Mouse (Mus musculus) adrenal gland, adult 8-10 months (tissue): ENCODE results near the gene Nploc4. TPM values are rescaled to one million over a fixed set of nuclear protein-coding genes. Genes with fewer than 3 reads are reported as not detected.

Experiments
- DNase-seq: peaks from one replicate; pipeline ENCODE4 v3.0.0; 2022
- total RNA-seq, 4 experiments: library from RNA; stranded (reverse); gene quantifications; 2 replicates each; pipeline ENCODE4 v1.2.4; 2022

The Nploc4 gene
- total RNA-seq, 4 experiments from 2014 or later = 89.1 to 108 (median 99.5) TPM

GRCm38 (mm10) chr11:120378031-120378610 lies 59.4 kb downstream of the Nploc4 start:
- no peak for DNase-seq

GRCm38 (mm10) chr11:120377337-120377736 lies 60.2 kb downstream of the Nploc4 start:
- DNase-seq = no peak

- peak; percentile 85 for DNase-seq
These were observed 61.0 kb downstream of the Nploc4 start for GRCm38 (mm10) chr11:120376302-120377160.

DNA sequence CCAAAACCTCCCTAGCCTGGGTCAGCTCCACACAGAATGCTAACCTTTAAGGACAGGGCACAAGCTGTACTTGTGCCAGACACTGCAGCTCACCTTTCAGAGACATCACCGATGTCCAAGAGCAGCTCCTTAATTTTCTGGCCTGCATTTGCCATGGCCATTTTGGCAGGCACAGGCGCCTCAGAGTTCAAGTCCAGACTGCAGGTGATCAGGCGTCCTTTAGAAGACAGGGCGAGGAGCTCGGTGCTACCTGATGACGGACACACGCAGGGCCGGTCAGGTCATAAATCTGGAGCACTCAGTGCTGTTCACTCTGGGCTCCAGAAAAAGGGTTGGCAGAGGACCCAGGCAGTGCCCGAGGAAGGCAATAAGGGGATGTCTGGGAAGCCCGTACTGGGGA lies 62.2 kb downstream of the Nploc4 start:
- DNase-seq = no peak

DNA sequence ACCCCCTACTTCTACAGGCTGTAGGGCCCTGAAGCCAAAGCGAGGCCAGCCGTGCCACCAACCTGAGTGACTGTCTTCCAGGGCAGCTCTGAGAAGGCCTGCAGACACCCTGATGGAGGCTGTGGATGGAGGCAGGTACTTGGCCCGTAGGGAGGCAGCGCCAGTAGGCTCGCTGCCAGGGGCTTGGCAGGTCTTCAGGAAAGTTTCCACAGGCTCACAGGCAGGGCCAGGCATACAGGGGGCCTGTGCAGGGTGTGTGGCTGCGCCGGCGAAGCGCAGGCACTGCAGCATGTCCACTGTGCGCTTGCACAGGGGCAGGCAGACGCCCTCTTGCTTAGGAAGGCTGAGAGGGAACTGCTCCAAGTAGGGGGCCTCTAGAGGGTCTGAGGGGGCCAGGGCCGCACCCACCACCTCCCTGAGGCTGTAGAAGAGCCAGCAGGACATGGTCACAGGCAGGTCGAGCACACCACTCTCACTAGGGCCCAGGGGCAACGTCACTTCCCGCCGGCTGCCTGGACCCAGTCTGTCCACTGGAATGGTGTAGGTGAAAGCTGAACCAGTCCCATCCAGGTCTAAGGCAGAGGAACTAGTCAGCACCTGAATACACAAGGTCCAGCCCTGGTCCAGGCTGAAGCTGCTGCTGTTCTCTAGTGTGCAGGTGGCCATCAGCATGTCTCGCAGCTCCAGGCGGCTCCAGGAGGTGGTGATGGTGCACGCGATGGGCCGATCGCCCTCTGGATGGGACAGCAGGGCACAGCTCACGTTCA lies 63.5 kb downstream of the Nploc4 start:
- DNase-seq = no peak

GRCm38 (mm10) chr11:120373025-120373424 lies 64.5 kb downstream of the Nploc4 start:
- no peak for DNase-seq

GRCm38 (mm10) chr11:120369656-120370055 lies 67.9 kb downstream of the Nploc4 start:
- no peak for DNase-seq

DNA sequence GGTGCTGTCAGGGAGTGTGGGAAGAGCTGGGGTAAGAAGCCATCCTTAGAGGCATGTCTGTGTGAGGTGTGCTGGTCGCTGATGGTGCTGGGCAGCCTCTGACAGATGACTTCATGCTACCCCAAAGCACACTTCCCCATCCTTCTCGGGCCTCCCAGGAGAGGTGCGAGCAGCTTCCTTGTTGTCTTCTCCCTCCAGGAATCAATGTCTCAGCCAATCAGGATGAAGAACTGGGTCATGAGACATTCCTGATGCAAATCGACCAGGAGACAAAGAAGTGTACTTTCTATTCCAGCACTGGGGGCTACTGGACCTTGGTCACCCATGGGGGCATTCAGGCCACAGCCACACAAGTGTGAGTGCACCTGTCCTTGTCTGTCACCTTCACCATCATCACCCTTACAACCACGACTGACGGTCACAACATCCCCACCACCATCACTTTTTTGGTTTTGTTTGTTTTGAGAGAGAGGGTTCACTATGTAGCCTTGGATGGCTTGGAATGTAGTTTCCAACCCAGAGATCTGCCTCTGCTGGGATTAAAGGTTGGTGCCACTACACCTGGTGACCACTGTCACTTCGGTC lies 71.0 kb downstream of the Nploc4 start:
- DNase-seq = no peak

DNA sequence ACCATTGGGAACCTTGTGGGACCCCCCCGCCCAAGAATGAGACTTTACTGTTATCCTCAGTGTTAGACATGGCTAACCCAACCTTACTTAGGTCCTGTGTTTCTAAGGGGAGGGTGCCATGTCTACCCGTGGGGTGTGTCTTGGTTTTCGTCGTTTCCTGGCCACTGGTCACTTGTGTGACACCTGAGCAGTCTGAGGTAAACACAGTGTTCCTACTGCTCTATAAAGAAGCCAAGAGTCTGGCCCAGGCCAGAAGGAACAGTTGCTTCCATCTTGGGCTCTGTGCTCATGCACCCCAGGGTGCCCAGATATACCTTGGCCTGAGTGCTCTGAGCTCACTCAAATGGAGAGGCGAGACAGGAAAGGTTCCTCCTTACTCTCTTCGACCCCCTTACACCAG lies 74.6 kb downstream of the Nploc4 start:
- no peak for DNase-seq

GRCm38 (mm10) chr11:120361295-120361694 lies 76.2 kb downstream of the Nploc4 start, which contains the start of gene Fscn2:
Gene Fscn2, plus strand, starts transcription at chr11:120361534.
- DNase-seq = no peak

DNA sequence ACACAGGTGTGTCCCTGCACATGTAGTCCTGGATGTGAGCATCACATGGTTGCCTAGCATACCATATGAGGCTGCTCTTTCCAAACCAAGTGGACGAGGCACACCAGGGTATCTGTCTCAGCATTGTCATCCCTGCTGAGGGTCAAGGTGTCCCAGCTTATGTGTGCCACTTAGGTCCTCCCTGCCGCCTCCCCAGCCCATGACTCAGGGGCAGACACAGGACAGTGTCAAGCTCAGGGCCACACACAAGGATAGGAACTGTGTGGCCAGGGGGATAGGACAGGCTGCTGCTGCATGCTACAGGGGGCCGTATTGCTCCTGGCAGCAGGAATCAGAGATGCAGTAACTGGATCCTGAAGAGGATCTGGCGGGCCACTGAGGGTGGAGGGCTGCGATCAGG lies 76.8 kb downstream of the Nploc4 start:
- no peak for DNase-seq

- DNase-seq = no peak
These were observed 77.4 kb downstream of the Nploc4 start for GRCm38 (mm10) chr11:120360062-120360461.

- DNase-seq = no peak
These were observed 78.1 kb downstream of the Nploc4 start for GRCm38 (mm10) chr11:120359391-120359790.

GRCm38 (mm10) chr11:120357791-120358401 lies 79.6 kb downstream of the Nploc4 start:
- DNase-seq = no peak

GRCm38 (mm10) chr11:120356900-120357299 lies 80.6 kb downstream of the Nploc4 start:
- no peak for DNase-seq

- no peak for DNase-seq
These were observed 81.1 kb downstream of the Nploc4 start for GRCm38 (mm10) chr11:120356319-120356840.

DNA sequence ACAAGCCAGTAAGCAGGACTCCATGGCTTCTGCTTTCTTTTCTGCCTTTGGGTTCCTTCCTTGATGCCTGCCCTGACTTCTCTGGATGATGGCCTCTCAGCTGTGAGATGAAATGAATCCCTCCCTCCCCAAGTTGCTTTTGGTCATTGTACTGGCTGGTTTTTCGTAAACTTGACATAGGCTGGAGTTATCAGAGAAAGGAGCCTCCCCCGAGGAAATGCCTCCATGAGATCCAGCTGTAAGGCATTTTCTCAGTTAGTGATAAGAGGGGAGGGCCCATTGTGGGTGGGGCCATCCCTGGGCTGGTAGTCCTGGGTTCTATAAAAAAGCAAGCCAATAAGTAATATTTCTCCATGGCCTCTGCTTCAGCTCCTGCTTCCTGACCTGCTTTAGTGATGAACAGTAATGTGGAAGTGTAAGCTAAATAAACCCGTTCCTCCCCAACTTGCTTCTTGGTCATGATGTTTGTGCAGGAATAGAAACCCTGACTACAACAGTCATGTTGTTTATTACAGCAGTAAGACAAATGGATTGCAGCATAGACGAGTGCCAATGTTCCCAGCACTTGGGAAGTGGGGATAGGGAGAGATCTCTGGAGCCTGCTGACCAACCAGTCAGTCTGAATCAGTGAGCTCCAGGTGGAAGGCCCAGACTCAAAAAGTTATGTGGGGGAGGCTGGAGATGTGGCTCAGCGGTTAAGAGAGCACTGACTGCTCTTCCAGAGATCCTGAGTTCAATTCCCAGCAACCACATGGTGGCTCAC lies 82.0 kb downstream of the Nploc4 start:
- DNase-seq = no peak

- DNase-seq = peak; percentile 27
These were observed 82.9 kb downstream of the Nploc4 start for GRCm38 (mm10) chr11:120354304-120355276.

- DNase-seq = peak; percentile 92
These were observed 83.8 kb downstream of the Nploc4 start for GRCm38 (mm10) chr11:120353500-120354303.
